Mouse (Mus musculus): ENCODE measurements around the gene Cx3cl1. TPM values are rescaled to one million over a fixed set of nuclear protein-coding genes. Genes with fewer than 3 reads are reported as not detected.

Cx3cl1 gene
- polyA plus RNA-seq, 1 experiment from 2014 or later = 8.8 TPM

DNA sequence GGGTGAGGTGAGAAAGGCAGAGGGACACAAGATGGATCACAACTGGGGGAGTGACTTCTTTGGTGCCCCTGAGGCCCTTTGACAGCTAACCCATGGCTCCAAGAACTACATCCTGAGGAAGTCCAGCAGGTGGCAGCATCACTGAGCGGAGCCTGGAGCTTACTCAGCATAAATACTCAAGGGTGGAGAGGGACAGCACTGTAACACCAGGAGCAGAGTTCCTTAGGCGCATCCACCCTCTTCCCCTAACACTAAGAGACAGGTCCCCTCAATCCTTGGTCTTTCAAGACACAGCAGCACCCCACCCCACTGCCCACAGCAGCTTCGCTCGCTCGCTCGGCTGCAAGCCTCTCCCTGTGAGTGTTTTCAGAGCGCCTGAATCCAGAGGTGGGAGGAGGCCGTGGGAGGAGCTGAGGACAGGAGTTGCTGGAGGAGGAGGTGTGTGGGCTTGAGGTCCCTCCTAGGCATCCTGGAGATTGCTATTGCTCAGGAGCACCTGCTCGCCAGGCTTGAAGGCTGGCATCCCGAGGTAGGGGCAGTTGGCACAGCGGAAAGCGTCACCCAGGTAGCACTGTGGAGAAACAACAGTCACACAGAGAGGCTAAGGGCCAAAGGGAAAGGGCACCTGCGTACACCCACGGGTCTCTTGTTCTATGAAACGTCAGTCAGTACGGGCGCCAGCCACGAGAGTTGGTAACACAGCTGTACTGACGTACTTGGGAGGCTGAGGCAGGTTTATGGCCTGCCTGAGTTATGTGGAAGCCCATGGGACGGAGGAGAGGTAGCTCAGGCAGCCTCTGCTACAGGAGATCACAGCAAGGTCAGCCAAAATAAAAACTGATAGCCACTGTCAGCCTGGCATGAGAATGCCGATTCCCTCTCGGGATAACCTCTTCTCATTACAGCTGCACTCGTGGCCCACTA lies 51.1 kb downstream of the Cx3cl1 start:
- 0 out of 2 replicates have a peak overlapping the region, but pooled peaks have one; percentile 16 for H3K9ac ChIP-seq (ENCODE audit: low read depth, low read length)
- H3K9me3 ChIP-seq (replicated peaks; ENCODE audit: control insufficient read depth, low read length) = no peaks in the 10 kb centered on the region
- 74% methylated on average over 23 of the region's 23 CpGs for WGBS (ENCODE audit: insufficient replicate concordance)
- H3K4me2 ChIP-seq = no peak overlapping the region
- ATAC-seq (replicated peaks; ENCODE audit: insufficient number of reproducible peaks, low FRiP score, low TSS enrichment) = peak; percentile 60; the same call in 1 of the 2 replicates
- no peaks in the 10 kb centered on the region for H3K4me1 ChIP-seq (ENCODE audit: control insufficient read depth, insufficient read depth, low read length)
- no peak overlapping the region for H3K27ac ChIP-seq (ENCODE audit: low read depth, low read length)
- H3K36me3 ChIP-seq (ENCODE audit: control insufficient read depth, insufficient read depth, low read length) = peaks cover 26% of the 10 kb centered on the region
- H3K27me3 ChIP-seq (ENCODE audit: control insufficient read depth, insufficient read depth, low read length) = no peaks in the 10 kb centered on the region
- no peak overlapping the region for H3K4me3 ChIP-seq (ENCODE audit: low read depth, low read length)

DNA sequence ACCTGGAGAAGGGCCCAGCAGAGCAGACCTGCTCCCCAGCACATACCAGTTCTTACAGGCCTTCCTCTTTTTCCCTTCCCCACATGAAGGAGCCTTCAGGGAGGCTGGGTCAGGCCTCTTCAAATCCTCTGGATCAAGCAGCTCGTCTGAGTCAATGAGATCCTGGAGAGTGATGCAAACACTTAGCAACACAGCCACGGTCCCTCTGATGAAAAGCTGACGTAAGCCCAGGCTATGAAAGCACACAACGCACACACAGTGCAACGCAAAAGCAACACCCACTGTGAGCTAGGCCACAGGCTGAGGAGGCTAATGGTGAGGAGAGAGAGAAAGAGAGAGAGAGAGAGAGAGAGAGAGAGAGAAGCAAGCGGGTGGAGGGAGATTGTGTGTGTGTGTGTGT lies 53.4 kb downstream of the Cx3cl1 start:
- WGBS (ENCODE audit: insufficient replicate concordance) = 90% methylated on average over 6 of the region's 6 CpGs
- no peaks in the 10 kb centered on the region for H3K27me3 ChIP-seq (ENCODE audit: control insufficient read depth, insufficient read depth, low read length)
- no peak overlapping the region for H3K4me3 ChIP-seq (ENCODE audit: low read depth, low read length)
- no peak overlapping the region for H3K4me2 ChIP-seq
- H3K9me3 ChIP-seq (replicated peaks; ENCODE audit: control insufficient read depth, low read length) = no peaks in the 10 kb centered on the region
- H3K9ac ChIP-seq (ENCODE audit: low read depth, low read length) = no peak overlapping the region
- ATAC-seq (replicated peaks; ENCODE audit: insufficient number of reproducible peaks, low FRiP score, low TSS enrichment) = no peak
- peaks cover 31% of the 10 kb centered on the region for H3K36me3 ChIP-seq (ENCODE audit: control insufficient read depth, insufficient read depth, low read length)
- H3K4me1 ChIP-seq (ENCODE audit: control insufficient read depth, insufficient read depth, low read length) = no peaks in the 10 kb centered on the region
- H3K27ac ChIP-seq (ENCODE audit: low read depth, low read length) = no peak overlapping the region

DNA sequence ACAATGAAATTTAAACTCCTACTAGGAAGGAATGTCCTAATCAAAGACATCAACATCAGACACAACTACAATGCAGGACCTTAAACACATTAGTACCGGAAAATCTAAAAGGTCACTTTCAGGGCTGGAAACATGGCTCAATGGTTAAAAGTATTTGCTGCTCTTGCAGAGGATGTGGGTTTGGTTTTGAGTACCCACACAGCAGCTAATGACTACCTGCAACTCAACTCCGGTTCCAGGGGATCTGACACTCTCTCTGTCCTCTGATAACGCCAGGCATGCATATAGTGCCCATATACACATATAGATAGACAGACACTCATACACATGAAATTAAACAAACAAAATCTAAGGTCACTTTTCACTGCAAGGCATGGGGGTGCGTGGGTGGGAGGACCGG lies 54.4 kb downstream of the Cx3cl1 start:
- Histone ChIP-seq H3K27ac (ENCODE audit: low read depth, low read length) (no peak overlapping the region), H3K9ac (ENCODE audit: low read depth, low read length) (no peak overlapping the region), H3K4me1 (ENCODE audit: control insufficient read depth, insufficient read depth, low read length) (no peaks in the 10 kb centered on the region), H3K27me3 (ENCODE audit: control insufficient read depth, insufficient read depth, low read length) (no peaks in the 10 kb centered on the region), H3K9me3 (replicated peaks; ENCODE audit: control insufficient read depth, low read length) (no peaks in the 10 kb centered on the region), H3K4me3 (ENCODE audit: low read depth, low read length) (no peak overlapping the region), H3K36me3 (ENCODE audit: control insufficient read depth, insufficient read depth, low read length) (peaks cover 37% of the 10 kb centered on the region), H3K4me2 (no peak overlapping the region)
- 94% methylated on average over 5 of the region's 5 CpGs for WGBS (ENCODE audit: insufficient replicate concordance)
- ATAC-seq (replicated peaks; ENCODE audit: insufficient number of reproducible peaks, low FRiP score, low TSS enrichment) = no peak

- no peak for ATAC-seq (replicated peaks; ENCODE audit: insufficient number of reproducible peaks, low FRiP score, low TSS enrichment)
- no peak overlapping the region for H3K4me3 ChIP-seq (ENCODE audit: low read depth, low read length)
- H3K4me2 ChIP-seq = no peak overlapping the region
- no peak overlapping the region for H3K9ac ChIP-seq (ENCODE audit: low read depth, low read length)
- H3K27ac ChIP-seq (ENCODE audit: low read depth, low read length) = no peak overlapping the region
- 90% methylated on average over 6 of the region's 6 CpGs for WGBS (ENCODE audit: insufficient replicate concordance)
- H3K27me3 ChIP-seq (ENCODE audit: control insufficient read depth, insufficient read depth, low read length) = no peaks in the 10 kb centered on the region
- H3K36me3 ChIP-seq (ENCODE audit: control insufficient read depth, insufficient read depth, low read length) = peaks cover 35% of the 10 kb centered on the region
- no peaks in the 10 kb centered on the region for H3K4me1 ChIP-seq (ENCODE audit: control insufficient read depth, insufficient read depth, low read length)
- H3K9me3 ChIP-seq (replicated peaks; ENCODE audit: control insufficient read depth, low read length) = no peaks in the 10 kb centered on the region
Measured at GRCm38 (mm10) chr8:94828284-94828683, 56.5 kb downstream of the Cx3cl1 start.

Other genes with a start within 250 kb of the Cx3cl1 start
- gene Cpne2, start 239.0 kb upstream of the Cx3cl1 start, polyA plus RNA-seq (2014; fragmentation: Nextera tagmentation; extraction: Ambion mirVana) = 7.6 and 8.1 TPM in 2 replicates
- 23.2 and 25.9 TPM in 2 replicates for gene Rspry1, start 170.1 kb upstream of the Cx3cl1 start, polyA plus RNA-seq (2014; fragmentation: Nextera tagmentation; extraction: Ambion mirVana)
- 44.3 and 45.6 TPM in 2 replicates for gene Fam192a, start 170.0 kb upstream of the Cx3cl1 start, polyA plus RNA-seq (2014; fragmentation: Nextera tagmentation; extraction: Ambion mirVana)
- gene Arl2bp, start 105.4 kb upstream of the Cx3cl1 start, polyA plus RNA-seq (2014; fragmentation: Nextera tagmentation; extraction: Ambion mirVana) = 44.2 and 65.2 TPM in 2 replicates
- not detected in 2 replicates for gene Pllp, start 75.7 kb upstream of the Cx3cl1 start, polyA plus RNA-seq (2014; fragmentation: Nextera tagmentation; extraction: Ambion mirVana)
- not detected in 2 replicates for gene Ccl22, start 26.4 kb upstream of the Cx3cl1 start, polyA plus RNA-seq (2014; fragmentation: Nextera tagmentation; extraction: Ambion mirVana)
- 0.69 TPM in 1 of 2 replicates, not detected in the other for gene Ccl17, start 38.4 kb downstream of the Cx3cl1 start, polyA plus RNA-seq (2014; fragmentation: Nextera tagmentation; extraction: Ambion mirVana)
- 125 and 126 TPM in 2 replicates for gene Coq9, start 66.3 kb downstream of the Cx3cl1 start, polyA plus RNA-seq (2014; fragmentation: Nextera tagmentation; extraction: Ambion mirVana)
- 97.0 and 97.5 TPM in 2 replicates for gene Ciapin1, start 66.3 kb downstream of the Cx3cl1 start, polyA plus RNA-seq (2014; fragmentation: Nextera tagmentation; extraction: Ambion mirVana)
- 141 and 143 TPM in 2 replicates for gene Polr2c, start 85.4 kb downstream of the Cx3cl1 start, polyA plus RNA-seq (2014; fragmentation: Nextera tagmentation; extraction: Ambion mirVana)
- 46.2 and 57.7 TPM in 2 replicates for gene Dok4, start 104.3 kb downstream of the Cx3cl1 start, polyA plus RNA-seq (2014; fragmentation: Nextera tagmentation; extraction: Ambion mirVana)
- gene Ccdc102a, start 146.1 kb downstream of the Cx3cl1 start, polyA plus RNA-seq (2014; fragmentation: Nextera tagmentation; extraction: Ambion mirVana) = 22.8 and 24.8 TPM in 2 replicates
- gene Adgrg5, start 151.7 kb downstream of the Cx3cl1 start, polyA plus RNA-seq (2014; fragmentation: Nextera tagmentation; extraction: Ambion mirVana) = 0.10 and 0.47 TPM in 2 replicates
- 6.4 and 7.5 TPM in 2 replicates for gene Adgrg1, start 202.7 kb downstream of the Cx3cl1 start, polyA plus RNA-seq (2014; fragmentation: Nextera tagmentation; extraction: Ambion mirVana)
- 2.0 and 4.5 TPM in 2 replicates for gene Adgrg3, start 245.7 kb downstream of the Cx3cl1 start, polyA plus RNA-seq (2014; fragmentation: Nextera tagmentation; extraction: Ambion mirVana)